Mouse (Mus musculus) liver, embryonic 14.5 days (tissue): ENCODE measurements at regions not wholly inside any gene's neighbourhood (a gene's known extent, or its start where the extent isn't known, plus 50 kb on each side); places are given as distances from the start of the nearest gene placed in this dataset.

Experiments used
- CTCF ChIP-seq: IDR thresholded peaks from 2 replicates; pipeline ENCODE4 v1.5.1; 2016; ENCODE audit warnings: antibody characterized with exemption, low read depth, control low read depth
- EP300 ChIP-seq: IDR thresholded peaks from 2 replicates; pipeline ENCODE4 v1.6.1; 2016; ENCODE audit warnings: antibody characterized with exemption, low read depth

GRCm38 (mm10) chr9:113305761-113306160 is 402.3 kb downstream of the Pdcd6ip start:
- TF ChIP-seq CTCF (no peak), EP300 (no peak)
